Mouse (Mus musculus) left cerebral cortex, postnatal 25 days (tissue): ENCODE results near the gene Rpl22l1. TPM values are rescaled to one million over a fixed set of nuclear protein-coding genes. Genes with fewer than 3 reads are reported as not detected.
"Not testable (repeated sequence)": the region's sequence is repeated elsewhere in the genome, so short reads cannot be mapped to it uniquely, and the experiment has no call there.

Experiments used
- DNase-seq, 2 experiments: peaks; one replicate each; pipeline ENCODE4 v3.0.0; 2022; ENCODE audit warnings: low spot score in 2 of 2, mixed read lengths in 1 of 2
- intact Hi-C: fragments of 180-260 bp; cut with DNase I; formaldehyde crosslinking; loops from one replicate; pipeline ENCODE4 v1.15.1; 2025
- total RNA-seq, 2 experiments: library from RNA; stranded (reverse); gene quantifications; 2 replicates each; pipeline ENCODE4 v1.2.3; 2021

Gene Rpl22l1
- total RNA-seq, 2 experiments from 2014 or later: 207 to 212 TPM

GRCm38 (mm10) chr3:28827605-28828004, 22.4 kb downstream of the Rpl22l1 start:
- DNase-seq: no peak
- intact Hi-C loops: no loop called here

GRCm38 (mm10) chr3:28829454-28829853, 24.2 kb downstream of the Rpl22l1 start:
- intact Hi-C loops: no loop called here
- DNase-seq: no peak

- intact Hi-C loops: no loop called here
- no peak for DNase-seq
These were observed 31.6 kb downstream of the Rpl22l1 start for GRCm38 (mm10) chr3:28836796-28837371.

- intact Hi-C loops: no loop called here
- no peak for DNase-seq
These were observed 36.8 kb downstream of the Rpl22l1 start for GRCm38 (mm10) chr3:28841886-28842649.

- intact Hi-C loops: no loop called here
- no peak for DNase-seq
These were observed 38.0 kb downstream of the Rpl22l1 start for GRCm38 (mm10) chr3:28843231-28843630.

- peak in 1 of 2 experiments; percentile 40 for DNase-seq
- intact Hi-C loops: no loop called here
These were observed 41.9 kb downstream of the Rpl22l1 start for GRCm38 (mm10) chr3:28847115-28847514.

GRCm38 (mm10) chr3:28852174-28852573, 46.9 kb downstream of the Rpl22l1 start:
- intact Hi-C loops, DNase-seq: not testable (repeated sequence)

Other genes starting within 250 kb of the Rpl22l1 start
- not detected for gene Slc2a2, start 107.5 kb upstream of the Rpl22l1 start, total RNA-seq
- gene Eif5a2, start 24.2 kb upstream of the Rpl22l1 start, total RNA-seq: 10 to 100 TPM; 29.8 TPM
- gene Gm1527, start 87.2 kb downstream of the Rpl22l1 start, total RNA-seq: not detected